Mouse (Mus musculus) cerebellum, adult 9-11 months (tissue): Measurements from ENCODE around the gene Lrrfip2.

ENCODE experiments used
- DNase-seq: peaks from one replicate; pipeline ENCODE4 v3.0.0; 2022

Lrrfip2 gene

GRCm38 (mm10) chr9:111174071-111174470 lies 56.7 kb downstream of the Lrrfip2 start:
- DNase-seq: no peak

- DNase-seq: no peak
Observed at GRCm38 (mm10) chr9:111178971-111179370, 61.6 kb downstream of the Lrrfip2 start.

DNA sequence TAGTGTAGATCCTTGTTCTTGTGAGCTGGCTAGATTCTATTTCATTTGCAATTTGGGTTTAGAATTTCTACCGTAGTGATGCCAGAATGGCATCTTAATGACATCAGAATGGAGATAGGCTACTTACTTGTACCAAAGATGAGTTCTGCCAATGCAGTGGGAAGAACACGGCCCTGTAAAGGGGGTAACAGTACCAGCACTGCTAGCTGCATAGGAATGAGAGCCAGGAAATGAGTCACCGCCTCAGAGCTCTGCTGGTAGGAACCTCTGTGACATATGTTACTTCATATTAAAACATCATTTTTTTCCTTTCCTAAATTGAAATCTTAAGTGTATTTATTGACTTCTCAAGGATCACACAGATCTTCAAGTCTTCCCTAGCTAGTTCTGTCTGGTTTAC lies 64.8 kb downstream of the Lrrfip2 start:
- DNase-seq: no peak

GRCm38 (mm10) chr9:111184929-111185328 lies 67.5 kb downstream of the Lrrfip2 start:
- DNase-seq: no peak

DNA sequence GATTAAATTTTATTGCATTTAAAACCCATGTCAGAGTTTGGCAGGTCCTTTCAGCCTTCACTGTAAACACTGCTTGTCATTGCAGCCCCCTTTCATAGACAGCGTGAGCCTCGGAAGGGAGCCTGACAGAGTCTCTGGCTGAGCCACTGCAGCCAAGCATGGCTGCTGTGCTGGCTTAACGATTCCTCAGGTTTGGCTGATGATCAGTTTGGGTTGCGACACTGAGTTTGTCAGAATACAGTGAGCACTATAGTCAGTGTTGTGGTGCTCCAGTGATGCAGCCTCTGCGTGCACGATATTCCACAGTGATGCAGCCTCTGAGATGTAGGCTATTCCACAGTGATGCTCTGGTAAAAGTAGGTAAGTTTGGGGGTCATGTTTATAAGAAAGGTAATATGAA lies 69.5 kb downstream of the Lrrfip2 start:
- DNase-seq: no peak

GRCm38 (mm10) chr9:111188731-111189130 lies 71.3 kb downstream of the Lrrfip2 start:
- DNase-seq: no peak

DNA sequence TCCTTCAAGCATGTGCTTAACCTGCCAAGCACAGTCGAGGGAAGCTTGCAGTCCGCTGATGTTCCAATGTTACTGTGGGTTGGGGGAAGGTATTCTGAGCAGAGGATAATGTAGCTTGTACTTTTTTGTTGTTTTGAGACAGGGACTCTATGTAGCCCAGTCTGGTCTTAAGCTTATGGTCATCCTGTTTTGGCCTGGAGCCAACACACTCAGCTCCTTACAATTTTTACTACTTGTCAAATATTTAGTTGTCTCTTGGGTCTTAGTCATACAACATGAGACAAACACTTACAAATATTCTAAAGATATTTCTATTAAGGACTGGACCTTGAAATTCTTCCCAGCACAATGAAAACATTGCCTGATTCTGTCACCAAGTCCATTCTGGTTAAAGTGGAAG lies 75.8 kb downstream of the Lrrfip2 start:
- DNase-seq: no peak

- no peak for DNase-seq
Observed at GRCm38 (mm10) chr9:111197116-111197515, 79.7 kb downstream of the Lrrfip2 start.

DNA sequence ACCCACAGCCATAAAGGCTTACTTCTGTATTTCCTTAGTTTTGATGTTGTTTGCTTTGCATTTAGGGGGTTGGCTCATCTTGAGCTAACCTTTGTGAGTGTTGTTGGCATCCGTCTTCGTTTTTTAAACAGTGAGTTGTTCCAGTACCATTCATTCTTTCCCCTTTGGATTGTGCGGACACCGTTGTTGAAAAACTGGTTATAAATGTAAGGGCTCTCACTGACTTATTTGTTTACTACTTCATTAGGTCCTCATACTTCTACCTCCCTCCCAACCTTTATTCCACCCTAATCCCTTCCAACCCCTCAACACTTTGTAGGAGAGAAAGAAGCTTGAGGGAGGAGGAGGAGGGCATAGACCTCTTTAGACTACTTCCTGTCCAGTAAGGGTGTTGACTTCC lies 80.3 kb downstream of the Lrrfip2 start:
- no peak for DNase-seq

DNA sequence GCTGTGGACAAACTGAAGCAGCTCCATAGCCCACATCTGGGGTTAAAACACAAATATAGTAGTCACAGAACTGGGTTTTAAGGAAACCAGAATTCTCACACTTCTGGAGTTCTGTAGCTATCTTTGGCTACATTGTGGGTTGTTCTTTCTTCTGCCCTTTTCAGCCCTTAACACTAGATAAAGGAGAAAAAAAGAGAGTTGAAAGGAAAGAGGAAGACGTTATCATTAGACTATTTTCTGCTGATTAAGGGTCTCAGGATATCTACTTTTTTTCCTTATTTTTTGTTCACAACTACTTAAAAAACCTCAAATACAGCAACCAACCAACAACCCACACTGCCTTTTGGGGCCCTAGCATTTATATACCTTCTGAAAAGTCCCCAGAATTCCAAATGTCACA lies 80.9 kb downstream of the Lrrfip2 start:
- no peak for DNase-seq

- no peak for DNase-seq
Observed at GRCm38 (mm10) chr9:111200208-111200607, 82.8 kb downstream of the Lrrfip2 start.

DNA sequence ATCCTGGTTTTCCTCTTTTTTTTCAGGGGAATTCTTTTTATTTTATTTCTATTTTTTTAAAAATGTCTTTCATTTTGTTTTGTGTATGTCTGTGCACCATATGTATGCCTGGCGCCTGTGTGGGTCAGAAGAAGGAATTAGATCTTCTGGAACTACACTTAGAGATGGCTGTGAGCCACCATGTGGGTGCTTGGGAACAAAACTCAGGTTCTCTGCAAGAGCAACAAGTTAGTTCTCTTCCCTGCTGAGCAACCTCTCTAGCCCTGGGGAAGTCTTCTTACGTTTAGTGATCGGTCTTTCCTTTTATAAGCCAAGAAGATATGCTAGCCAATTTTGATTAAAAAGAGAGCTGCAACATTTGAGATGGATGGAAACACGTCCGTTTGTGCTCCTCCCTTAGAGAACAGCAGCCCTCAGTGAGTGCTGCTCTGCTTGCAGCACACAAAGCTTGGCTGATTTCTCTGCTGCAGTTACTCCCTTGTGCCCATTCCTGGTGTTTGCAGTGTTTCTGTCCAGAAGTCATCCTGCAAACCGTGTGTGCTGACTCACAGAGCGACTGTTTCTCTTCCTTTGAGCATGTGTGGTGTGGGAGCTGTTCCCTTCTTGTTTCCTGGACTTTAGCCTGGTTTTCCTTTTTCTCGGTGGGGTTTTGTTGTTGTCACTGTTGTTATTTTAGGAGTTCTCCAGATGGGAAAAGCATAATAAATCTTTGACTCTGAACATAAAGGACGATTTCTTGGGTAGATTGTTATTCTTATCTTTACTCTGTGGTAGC lies 87.4 kb downstream of the Lrrfip2 start:
- no peak for DNase-seq

GRCm38 (mm10) chr9:111207683-111208082 lies 90.3 kb downstream of the Lrrfip2 start:
- no peak for DNase-seq

- DNase-seq: no peak
Observed at GRCm38 (mm10) chr9:111208185-111208584, 90.8 kb downstream of the Lrrfip2 start.

DNA sequence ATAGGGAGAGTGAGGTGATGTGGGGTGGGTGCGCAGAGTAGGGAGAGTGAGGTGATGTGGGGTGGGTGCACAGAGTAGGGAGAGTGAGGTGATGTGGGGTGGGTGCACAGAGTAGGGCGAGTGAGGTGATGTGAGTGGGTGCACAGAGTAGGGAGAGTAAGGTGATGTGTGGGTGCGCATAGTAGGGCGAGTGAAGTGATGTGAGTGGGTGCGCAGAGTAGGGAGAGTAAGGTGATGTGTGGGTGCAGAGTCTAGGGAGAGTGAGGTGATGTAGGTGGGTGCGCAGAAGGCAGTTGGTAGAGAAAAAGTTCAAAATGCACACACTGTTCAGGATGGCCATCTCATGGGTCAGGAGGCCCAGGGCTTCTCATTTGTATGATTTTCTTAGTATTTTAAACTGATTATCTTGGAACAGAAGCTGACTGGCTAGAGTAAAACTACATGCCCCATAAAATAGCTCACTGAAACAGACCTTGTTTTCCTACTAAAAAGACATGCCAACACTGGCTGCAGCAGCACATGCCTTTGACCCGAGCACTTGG lies 91.8 kb downstream of the Lrrfip2 start:
- no peak for DNase-seq

GRCm38 (mm10) chr9:111210412-111210811 lies 93.0 kb downstream of the Lrrfip2 start:
- DNase-seq: no peak

- no peak for DNase-seq
Observed at GRCm38 (mm10) chr9:111211122-111212041, 94.0 kb downstream of the Lrrfip2 start.

DNA sequence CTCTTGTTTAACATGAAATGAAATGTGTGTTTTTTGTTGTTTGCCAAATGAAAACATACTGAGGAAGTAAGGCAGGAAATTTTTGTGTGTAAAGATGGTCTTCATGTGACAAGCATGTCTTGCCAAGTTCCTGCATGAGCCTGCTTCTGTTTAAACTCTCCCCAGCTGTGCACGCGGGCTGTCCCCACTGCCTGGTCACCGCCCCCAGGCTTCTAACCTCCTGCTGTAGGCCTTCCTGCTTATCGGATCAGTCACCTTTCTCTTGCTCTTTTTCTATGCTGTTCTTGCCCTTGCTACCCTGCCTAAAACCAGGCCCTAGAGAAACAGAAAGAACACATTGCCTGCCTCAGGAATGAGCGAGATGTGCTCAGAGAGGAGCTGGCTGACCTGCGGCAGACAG lies 96.1 kb downstream of the Lrrfip2 start:
- no peak for DNase-seq

- DNase-seq: no peak
Observed at GRCm38 (mm10) chr9:111216424-111216823, 99.0 kb downstream of the Lrrfip2 start.

- no peak for DNase-seq
Observed at GRCm38 (mm10) chr9:111220551-111221080, 103.2 kb downstream of the Lrrfip2 start.

DNA sequence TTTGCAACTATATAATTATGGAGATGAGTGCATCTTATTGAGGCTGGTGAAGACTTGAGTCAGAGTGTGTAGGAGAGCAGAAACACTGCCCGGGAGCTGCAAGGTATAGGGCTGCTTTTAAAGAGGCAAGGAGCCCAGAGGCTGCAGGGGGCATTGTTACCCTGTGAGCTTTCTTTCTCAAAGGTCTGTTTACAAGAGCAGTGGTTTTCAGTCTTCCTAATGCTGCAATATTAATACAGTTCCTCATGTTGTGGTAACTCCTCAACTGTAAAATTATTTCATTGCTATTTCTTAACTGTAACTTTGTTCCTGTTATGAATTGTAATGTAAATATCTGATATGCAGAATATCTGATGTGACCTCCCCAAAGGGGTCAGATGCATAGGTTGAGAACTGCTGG lies 104.2 kb downstream of the Lrrfip2 start:
- DNase-seq: no peak

- DNase-seq: no peak
Observed at GRCm38 (mm10) chr9:111223406-111223805, 106.0 kb downstream of the Lrrfip2 start.

GRCm38 (mm10) chr9:111228446-111228845 lies 111.1 kb downstream of the Lrrfip2 start:
- DNase-seq: no peak
